Mouse (Mus musculus): ENCODE measurements at regions not wholly inside any gene's neighbourhood (a gene's known extent, or its start where the extent isn't known, plus 50 kb on each side); places are given as distances from the start of the nearest gene placed in this dataset.
A peak's percentile ranks its signal among the peaks of the same experiment; 100 is the strongest.

DNA sequence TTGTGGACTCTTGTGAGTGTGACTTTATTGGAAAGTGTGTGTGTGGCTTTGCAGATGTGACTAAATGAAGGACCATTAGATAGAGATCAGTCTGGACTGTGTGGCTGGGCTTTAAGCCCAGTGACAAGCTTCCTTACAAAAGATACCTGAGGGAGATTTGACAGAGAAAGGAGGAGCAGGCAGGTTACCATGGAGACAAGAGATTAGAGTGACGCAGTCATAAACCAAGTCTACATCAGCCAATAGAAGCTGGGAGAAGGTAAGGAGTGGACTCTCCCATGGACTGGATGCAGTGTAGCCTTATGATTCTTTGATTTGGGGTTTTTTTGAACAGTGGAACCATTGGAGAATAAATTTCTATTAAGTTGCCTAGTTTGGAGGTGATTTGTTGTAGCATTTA, 181.6 kb upstream of the Gm6793 start:
- DNase-seq, result no peak

DNA sequence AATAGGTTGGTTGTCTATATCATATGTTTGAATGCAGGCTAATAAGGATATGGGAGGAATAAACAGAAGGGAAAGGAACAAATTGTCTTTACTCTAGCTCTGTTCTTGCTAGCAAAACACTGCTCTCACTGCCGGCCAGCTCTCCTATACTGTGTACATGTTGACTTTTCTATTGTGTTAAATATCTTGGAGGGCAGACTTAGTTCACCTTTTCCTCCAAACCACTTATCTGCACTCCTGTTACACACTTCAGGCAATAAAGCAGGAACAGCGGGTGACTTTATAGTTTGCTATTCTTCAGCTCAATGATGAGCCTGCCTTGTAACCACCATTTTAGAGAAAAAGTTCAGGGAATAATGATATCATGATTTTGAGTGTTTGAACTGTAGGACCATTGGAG, 181.0 kb upstream of the Gm6793 start:
- no peak for DNase-seq

DNA sequence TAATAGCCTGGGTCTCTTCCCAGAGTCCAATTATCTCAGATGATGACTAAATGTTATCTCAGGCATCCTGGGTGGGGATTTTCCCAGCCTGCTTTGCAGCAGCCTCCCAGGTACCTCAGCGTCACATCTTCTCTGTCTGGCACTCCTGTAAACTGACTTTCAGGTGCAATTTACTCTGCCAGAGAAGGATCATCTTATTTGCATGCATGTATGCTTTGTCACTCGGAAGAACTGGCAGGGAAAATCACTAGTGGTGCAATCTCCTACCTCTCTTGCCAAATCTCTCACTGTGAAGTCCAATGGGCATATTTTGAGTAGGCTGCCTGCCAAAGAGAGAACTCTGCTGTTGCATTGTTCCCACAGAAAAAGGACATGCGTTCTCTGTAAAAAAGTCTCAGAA, 177.0 kb upstream of the Gm6793 start:
- DNase-seq, result no peak

DNA sequence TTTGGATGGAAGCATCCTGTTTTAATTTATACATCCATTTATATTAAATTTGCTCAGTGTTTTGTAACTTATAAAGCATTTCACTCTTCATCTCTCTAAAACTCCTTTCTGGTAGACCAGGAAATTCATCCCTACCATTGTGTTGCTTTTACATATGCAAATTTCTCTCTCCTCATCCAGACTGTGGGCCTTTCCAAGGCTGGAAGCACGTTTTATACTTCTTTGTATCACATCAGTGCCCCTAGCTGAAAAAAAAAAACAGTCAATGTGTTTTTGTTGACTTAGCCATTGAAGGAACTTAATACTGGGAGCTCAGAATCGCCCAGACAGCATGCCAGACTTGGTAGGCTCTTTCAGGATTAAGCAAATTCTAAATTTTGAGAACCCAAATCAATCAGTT, 174.9 kb upstream of the Gm6793 start:
- no peak for DNase-seq

DNA sequence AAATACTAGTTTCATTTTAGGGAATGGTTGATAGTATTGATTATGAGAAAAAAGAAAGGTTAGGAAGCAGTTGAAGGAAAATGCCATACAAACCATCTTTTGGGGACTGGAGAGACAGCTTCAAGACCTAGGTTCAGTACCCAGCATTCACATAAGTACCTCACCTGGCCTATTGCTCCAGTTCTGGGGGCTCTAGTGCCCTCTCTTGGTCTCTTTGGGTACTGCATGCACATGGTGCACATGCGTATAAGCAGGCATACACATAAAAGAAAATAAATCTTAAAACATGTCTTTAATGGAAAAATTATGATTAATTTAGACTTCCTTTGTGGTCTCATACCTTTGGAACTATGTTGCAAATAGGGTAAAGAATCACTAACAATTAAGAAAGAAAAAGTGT, 155.3 kb upstream of the Gm6793 start:
- DNase-seq, result no peak

DNA sequence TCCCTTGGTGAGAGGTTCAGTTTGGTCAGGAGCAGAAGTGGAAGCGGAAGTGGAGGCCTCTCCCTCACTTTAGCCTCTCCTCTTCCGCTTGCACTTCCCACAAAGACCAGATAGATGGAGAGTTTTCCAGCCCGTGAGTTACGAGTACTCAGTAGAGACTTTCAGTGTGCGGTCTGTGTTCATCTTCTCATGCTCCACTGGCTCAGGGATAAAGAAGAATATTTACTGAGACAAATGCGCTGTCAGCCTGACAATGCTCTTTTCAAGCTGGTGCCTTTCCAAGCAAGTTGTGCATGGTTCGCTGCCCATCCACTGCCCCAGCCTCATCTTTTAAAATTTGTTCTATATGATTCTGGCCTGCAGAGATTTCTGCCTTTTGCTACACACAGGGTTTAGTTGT, 141.8 kb upstream of the Gm6793 start:
- DNase-seq, result no peak

DNA sequence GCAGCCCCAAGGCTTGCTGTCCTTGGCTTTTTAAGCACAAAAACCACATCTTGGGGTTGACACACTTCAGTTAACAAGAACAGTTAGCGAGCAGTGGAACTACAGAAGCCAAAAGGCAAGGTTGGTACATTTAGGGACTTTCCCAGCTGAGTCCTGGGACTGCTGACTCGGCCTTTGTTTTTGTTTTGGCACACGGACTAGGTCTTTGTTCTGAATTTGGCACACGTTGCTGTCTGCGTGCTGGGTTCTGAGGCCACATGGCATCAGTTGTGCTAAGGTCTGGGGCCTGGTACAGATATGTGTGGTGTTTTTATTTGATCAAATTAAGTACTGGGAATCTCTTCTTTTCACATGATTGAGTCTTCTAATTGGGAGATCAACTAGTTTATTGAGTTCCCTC, 124.1 kb upstream of the Gm6793 start:
- no peak for DNase-seq

DNA sequence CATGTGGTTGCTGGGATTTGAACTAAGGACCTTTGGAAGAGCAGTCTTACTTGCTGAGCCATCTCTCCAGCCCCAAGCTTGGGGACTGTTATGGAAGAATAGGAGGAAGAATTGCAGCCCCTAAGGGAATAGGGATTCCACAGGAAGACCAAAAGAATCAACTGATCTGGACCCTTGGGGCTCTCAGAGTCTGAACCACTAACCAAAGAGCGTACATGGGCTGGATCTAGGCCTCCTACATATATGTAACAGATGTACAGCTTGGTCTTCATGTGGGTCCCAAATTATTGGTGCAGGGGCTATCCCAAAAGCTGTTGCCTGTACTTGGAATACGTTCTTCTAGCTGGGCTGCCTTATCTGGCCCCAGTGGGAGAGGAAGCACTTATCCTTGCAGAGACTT, 115.4 kb upstream of the Gm6793 start:
- DNase-seq, result no peak

DNA sequence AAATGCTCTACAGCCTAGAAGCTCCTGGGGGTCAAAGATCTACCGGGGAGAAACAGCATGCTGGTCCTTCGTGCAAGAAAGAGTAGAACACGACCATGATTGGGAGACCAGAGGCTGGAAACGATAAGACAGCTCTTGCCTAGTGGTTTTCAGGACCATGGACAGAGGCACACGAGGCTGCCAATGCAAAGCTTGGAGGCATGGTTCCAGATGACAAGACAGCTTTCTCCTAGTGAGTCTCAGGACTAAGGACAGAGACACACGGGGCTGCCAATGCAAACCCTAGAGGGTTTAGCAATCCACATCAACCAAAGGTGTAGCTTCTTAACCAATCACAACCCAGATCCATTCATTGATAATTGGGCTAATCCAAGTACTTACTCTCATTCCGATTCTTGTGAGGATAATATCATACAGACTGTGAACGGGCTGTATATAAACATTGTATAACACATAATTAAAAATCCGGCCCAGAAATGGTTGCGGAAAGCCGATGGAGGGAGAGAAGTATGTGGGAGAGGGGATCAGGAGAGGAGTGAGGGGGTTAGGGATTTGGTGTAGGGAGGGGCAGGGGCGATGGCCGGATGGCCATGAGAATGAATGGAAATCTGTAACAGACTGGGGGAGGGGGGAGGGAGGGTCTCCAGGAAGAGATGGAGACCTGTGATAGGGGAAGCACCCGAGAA, 114.1 kb upstream of the Gm6793 start:
- DNase-seq, result peak; percentile 51

DNA sequence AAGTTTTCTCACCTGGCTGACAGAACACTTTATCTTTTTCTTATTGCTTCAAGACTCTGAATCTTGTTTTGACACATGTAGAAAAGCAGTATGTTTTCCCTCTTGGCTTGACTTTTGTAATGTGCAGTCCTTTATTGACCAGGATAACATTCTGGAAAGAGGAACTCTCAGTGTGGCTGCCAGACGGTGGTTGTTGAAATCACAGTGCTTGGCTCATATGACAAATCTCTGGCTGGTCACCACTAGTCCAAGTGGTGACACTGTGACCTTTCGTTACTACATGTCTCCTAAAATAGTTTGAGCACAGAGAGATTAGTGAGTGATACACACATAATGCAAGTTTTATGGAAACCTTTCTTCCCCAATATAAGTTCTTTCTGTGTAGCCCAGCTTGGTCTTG, 97.1 kb upstream of the Gm6793 start:
- no peak for DNase-seq

DNA sequence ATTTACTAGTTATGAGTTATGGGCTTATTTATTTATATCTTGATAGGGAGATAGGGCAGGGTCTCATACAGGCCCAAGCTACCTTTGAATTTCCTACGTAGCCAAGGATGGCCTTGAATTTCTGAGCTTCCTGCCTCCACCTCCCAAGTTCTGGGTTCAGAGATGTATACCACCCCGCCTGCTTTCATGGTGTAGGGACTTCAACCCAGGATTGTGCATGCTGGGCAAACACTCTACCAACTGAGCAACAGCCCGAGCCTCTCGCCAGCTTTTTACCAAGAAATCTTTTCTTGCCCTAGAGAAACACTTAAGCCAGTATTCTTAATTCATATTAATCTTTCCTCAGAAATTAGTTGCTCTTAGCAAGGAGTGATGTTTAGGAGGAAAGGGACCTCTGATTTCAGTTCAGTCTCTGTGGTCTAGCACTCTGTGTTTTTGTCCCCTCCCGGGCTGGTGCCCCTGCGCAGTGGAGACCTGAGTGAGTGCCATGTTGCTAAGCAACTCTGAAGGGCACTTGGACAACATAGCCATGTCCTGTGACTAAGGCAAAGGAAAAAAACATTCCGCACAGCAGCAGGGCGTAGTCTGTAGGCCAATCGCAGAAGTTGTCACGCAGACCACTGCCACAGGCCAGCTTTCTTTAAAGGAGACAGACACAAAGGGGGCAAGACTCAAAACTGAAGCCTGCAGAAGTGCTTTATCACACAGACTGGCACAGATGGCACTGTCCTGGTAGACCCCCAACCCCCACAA, 83.2 kb upstream of the Gm6793 start:
- DNase-seq, result peak; percentile 69

DNA sequence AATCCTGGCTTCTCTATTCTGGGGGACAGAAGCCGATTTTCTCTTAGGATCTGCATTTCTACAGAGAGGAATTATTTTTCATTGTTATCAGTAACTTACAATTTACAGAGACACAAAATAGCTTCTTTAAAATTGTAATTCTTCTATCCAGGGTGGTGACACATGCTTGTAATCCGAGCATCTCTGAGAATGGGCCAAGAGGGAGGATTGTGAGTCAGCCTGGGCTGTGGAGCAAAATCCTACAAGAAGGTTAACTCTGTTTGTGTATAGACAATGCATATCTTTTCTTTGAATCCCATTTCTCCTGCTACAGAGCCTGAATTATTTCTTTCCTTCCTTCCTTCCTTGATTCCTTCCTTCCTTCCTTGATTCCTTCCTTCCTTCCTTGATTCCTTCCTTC, 80.0 kb upstream of the Gm6793 start:
- DNase-seq, result no peak

DNA sequence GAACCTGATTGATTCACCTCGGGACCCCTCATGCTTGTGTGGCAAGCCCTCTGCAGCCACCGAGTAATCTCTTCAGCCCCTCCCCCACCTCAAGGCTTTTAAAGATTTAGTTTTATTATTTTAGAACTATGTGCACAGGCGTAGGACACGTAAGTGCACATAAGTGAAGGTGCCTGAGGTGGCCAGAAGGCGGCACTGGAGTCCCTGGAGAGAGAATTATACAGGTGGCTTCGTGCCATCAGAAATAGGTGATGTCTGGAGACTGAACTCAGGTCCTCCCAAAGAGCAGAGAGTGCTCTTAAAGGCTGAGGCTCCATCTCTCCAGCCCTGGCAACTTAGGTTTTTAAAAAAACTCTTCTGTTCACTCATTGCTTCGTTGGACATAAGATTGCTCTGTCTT, 78.7 kb upstream of the Gm6793 start:
- DNase-seq, result peak; percentile 7

DNA sequence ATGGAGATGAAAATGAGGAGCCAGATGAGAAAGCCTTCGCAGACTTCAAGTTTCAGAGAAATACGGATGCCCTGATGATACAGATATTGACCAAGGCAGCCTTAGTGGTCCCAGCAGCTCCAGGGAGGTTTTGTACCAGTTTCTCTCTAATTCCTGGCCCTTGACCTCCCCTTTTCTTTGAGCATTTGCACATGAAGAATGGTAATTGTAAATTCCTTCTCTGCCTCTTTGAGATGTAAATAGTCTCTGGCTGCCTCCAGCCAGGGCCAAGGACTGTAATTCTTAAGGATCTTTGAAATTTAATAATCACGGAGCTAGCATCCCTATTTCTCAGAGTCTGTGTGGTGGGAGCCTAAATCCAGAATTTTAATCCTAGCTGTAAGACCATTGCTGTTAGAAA, 78.0 kb upstream of the Gm6793 start:
- DNase-seq, result no peak

DNA sequence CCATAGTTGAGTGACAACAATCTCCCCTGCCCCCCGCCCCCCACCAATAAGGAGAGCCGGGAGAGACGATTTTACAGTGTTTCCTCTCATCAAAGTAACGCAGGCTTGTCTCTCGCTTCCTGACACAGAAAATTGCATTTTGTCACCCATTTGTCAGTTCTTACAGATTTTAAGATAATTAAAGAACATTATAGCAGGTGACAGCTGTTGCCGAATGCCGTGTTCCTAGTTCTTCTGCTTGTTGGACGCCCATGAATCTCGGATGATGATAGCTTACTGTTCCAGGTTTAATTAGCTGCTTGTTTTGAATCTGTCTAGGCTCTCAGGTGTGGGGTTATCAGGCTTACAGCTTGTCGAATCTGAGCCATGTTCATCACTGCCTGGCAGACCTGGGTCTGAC, 63.8 kb upstream of the Gm6793 start:
- DNase-seq, result no peak

DNA sequence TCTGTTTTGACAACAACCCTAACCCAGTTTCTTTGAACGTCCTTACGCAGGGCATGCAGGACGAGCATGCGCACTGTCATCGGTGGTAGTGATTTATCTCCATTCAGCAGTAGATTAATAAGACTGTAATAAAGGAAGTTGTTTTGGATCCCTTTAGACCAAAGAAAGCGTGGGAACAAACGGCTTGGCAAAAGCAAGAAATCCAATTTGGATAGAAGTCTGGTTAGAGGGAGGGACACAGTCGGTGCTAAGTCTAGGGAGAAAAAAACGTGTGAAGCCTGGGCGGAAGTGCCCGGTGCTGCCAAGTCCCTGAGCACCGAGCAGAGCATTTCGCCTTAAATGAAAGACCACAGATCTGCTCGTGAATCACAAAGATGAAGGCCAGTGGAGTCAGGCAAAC, 57.4 kb upstream of the Gm6793 start:
- DNase-seq, result no peak

DNA sequence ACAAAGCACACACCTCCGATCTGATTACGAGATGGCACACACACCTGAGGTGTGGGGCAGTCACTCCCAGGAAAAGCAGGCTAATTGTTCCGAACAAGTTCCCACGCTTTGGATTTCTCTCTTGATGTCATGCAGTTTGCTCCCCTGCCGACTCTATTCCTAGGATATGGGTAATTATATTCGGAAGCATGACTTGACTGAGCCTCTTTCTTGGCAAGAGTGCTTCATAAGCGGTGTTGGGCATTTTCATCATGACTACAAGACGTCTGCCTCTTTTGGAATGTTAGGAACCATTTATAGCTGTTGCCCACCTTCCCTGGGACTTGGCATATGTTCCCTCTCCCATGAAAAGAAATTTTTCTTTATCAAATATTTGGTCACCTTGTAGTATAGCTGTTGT, 55.4 kb upstream of the Gm6793 start:
- DNase-seq, result no peak
